Mouse (Mus musculus): ENCODE measurements at regions not wholly inside any gene's neighbourhood (a gene's known extent, or its start where the extent isn't known, plus 50 kb on each side); places are given as distances from the start of the nearest gene placed in this dataset.

GRCm38 (mm10) chr1:193935969-193936368, 565.9 kb upstream of the Camk1g start:
- Histone ChIP-seq H3K4me1 (replicated peaks) (no peaks in the 10 kb centered on the region), H3K36me3 (no peaks in the 10 kb centered on the region), H3K27me3 (no peaks in the 10 kb centered on the region), H3K4me2 (replicated peaks) (no peak overlapping the region), H3K4me3 (replicated peaks) (no peak overlapping the region), H3K9me3 (no peaks in the 10 kb centered on the region), H3K27ac (no peak overlapping the region), H3K9ac (replicated peaks) (no peak overlapping the region)
- WGBS, result 88% methylated on average over 2 of the region's 2 CpGs
- ATAC-seq, result no peak

- no peaks in the 10 kb centered on the region for H3K4me1 ChIP-seq (replicated peaks)
- WGBS, result 24% methylated on average over 1 of the region's 1 CpGs
- no peaks in the 10 kb centered on the region for H3K27me3 ChIP-seq
- ATAC-seq, result no peak
- no peak overlapping the region for H3K27ac ChIP-seq
- H3K9ac ChIP-seq (replicated peaks), result no peak overlapping the region
- no peak overlapping the region for H3K4me3 ChIP-seq (replicated peaks)
- no peaks in the 10 kb centered on the region for H3K36me3 ChIP-seq
- H3K9me3 ChIP-seq, result no peaks in the 10 kb centered on the region
- no peak overlapping the region for H3K4me2 ChIP-seq (replicated peaks)
Observed at GRCm38 (mm10) chr1:193934308-193934707, 564.2 kb upstream of the Camk1g start.

GRCm38 (mm10) chr1:193931131-193931729, 561.1 kb upstream of the Camk1g start:
- H3K9me3 ChIP-seq, result no peaks in the 10 kb centered on the region
- WGBS, result 89% methylated on average over 5 of the region's 5 CpGs
- no peak overlapping the region for H3K27ac ChIP-seq
- H3K4me1 ChIP-seq (replicated peaks), result no peaks in the 10 kb centered on the region
- H3K4me2 ChIP-seq (replicated peaks), result no peak overlapping the region
- no peaks in the 10 kb centered on the region for H3K36me3 ChIP-seq
- H3K27me3 ChIP-seq, result no peaks in the 10 kb centered on the region
- no peak overlapping the region for H3K4me3 ChIP-seq (replicated peaks)
- no peak overlapping the region for H3K9ac ChIP-seq (replicated peaks)
- no peak for ATAC-seq

- no peak overlapping the region for H3K9ac ChIP-seq (replicated peaks)
- H3K4me3 ChIP-seq (replicated peaks), result no peak overlapping the region
- no peaks in the 10 kb centered on the region for H3K27me3 ChIP-seq
- no peak overlapping the region for H3K27ac ChIP-seq
- no peaks in the 10 kb centered on the region for H3K4me1 ChIP-seq (replicated peaks)
- 76% methylated on average over 4 of the region's 4 CpGs for WGBS
- H3K4me2 ChIP-seq (replicated peaks), result no peak overlapping the region
- ATAC-seq, result no peak
- no peaks in the 10 kb centered on the region for H3K36me3 ChIP-seq
- no peaks in the 10 kb centered on the region for H3K9me3 ChIP-seq
Observed at GRCm38 (mm10) chr1:193928607-193929006, 558.5 kb upstream of the Camk1g start.

- Histone ChIP-seq H3K4me2 (replicated peaks) (no peak overlapping the region), H3K4me1 (replicated peaks) (no peaks in the 10 kb centered on the region), H3K36me3 (no peaks in the 10 kb centered on the region), H3K27me3 (no peaks in the 10 kb centered on the region), H3K9me3 (no peaks in the 10 kb centered on the region), H3K9ac (replicated peaks) (no peak overlapping the region), H3K27ac (no peak overlapping the region), H3K4me3 (replicated peaks) (no peak overlapping the region)
- WGBS, result 84% methylated on average over 4 of the region's 4 CpGs
- ATAC-seq, result no peak
Observed at GRCm38 (mm10) chr1:193922756-193923155, 552.7 kb upstream of the Camk1g start.

GRCm38 (mm10) chr1:193919243-193919642, 549.1 kb upstream of the Camk1g start:
- Histone ChIP-seq H3K4me3 (replicated peaks) (no peak overlapping the region), H3K9me3 (no peaks in the 10 kb centered on the region), H3K27ac (no peak overlapping the region), H3K9ac (replicated peaks) (no peak overlapping the region), H3K4me2 (replicated peaks) (no peak overlapping the region), H3K36me3 (no peaks in the 10 kb centered on the region), H3K27me3 (no peaks in the 10 kb centered on the region), H3K4me1 (replicated peaks) (no peaks in the 10 kb centered on the region)
- 70% methylated on average over 3 of the region's 3 CpGs for WGBS
- ATAC-seq, result no peak

GRCm38 (mm10) chr1:193905711-193906110, 535.6 kb upstream of the Camk1g start:
- Histone ChIP-seq H3K4me3 (replicated peaks) (no peak overlapping the region), H3K36me3 (no peaks in the 10 kb centered on the region), H3K9ac (replicated peaks) (no peak overlapping the region), H3K27ac (no peak overlapping the region), H3K27me3 (no peaks in the 10 kb centered on the region), H3K4me2 (replicated peaks) (no peak overlapping the region), H3K9me3 (no peaks in the 10 kb centered on the region), H3K4me1 (replicated peaks) (no peaks in the 10 kb centered on the region)
- no peak for ATAC-seq

GRCm38 (mm10) chr1:193894072-193894471, 524.0 kb upstream of the Camk1g start:
- no peak for ATAC-seq
- H3K4me2 ChIP-seq (replicated peaks), result no peak overlapping the region
- no peaks in the 10 kb centered on the region for H3K36me3 ChIP-seq
- no peak overlapping the region for H3K4me3 ChIP-seq (replicated peaks)
- no peak overlapping the region for H3K9ac ChIP-seq (replicated peaks)
- no peak overlapping the region for H3K27ac ChIP-seq
- H3K4me1 ChIP-seq (replicated peaks), result 0 out of 2 replicates have a peak, but pooled peaks cover 4% of the 10 kb centered on the region
- H3K27me3 ChIP-seq, result no peaks in the 10 kb centered on the region
- no peaks in the 10 kb centered on the region for H3K9me3 ChIP-seq

GRCm38 (mm10) chr1:193876540-193876939, 506.4 kb upstream of the Camk1g start:
- Histone ChIP-seq H3K4me3 (replicated peaks) (no peak overlapping the region), H3K9ac (replicated peaks) (no peak overlapping the region), H3K27ac (no peak overlapping the region), H3K9me3 (no peaks in the 10 kb centered on the region), H3K4me1 (replicated peaks) (no peaks in the 10 kb centered on the region), H3K36me3 (no peaks in the 10 kb centered on the region), H3K4me2 (replicated peaks) (no peak overlapping the region), H3K27me3 (no peaks in the 10 kb centered on the region)
- 88% methylated on average over 2 of the region's 2 CpGs for WGBS
- ATAC-seq, result no peak

- H3K36me3 ChIP-seq, result no peaks in the 10 kb centered on the region
- no peak overlapping the region for H3K9ac ChIP-seq (replicated peaks)
- ATAC-seq, result no peak
- no peak overlapping the region for H3K4me2 ChIP-seq (replicated peaks)
- H3K27me3 ChIP-seq, result no peaks in the 10 kb centered on the region
- H3K4me1 ChIP-seq (replicated peaks), result no peaks in the 10 kb centered on the region
- no peaks in the 10 kb centered on the region for H3K9me3 ChIP-seq
- H3K27ac ChIP-seq, result no peak overlapping the region
- no peak overlapping the region for H3K4me3 ChIP-seq (replicated peaks)
Observed at GRCm38 (mm10) chr1:193876121-193876520, 506.0 kb upstream of the Camk1g start.

GRCm38 (mm10) chr1:193875287-193875686, 505.2 kb upstream of the Camk1g start:
- no peaks in the 10 kb centered on the region for H3K4me1 ChIP-seq (replicated peaks)
- H3K4me3 ChIP-seq (replicated peaks), result no peak overlapping the region
- no peaks in the 10 kb centered on the region for H3K9me3 ChIP-seq
- 94% methylated on average over 3 of the region's 3 CpGs for whole genome bisulfite sequencing
- H3K4me2 ChIP-seq (replicated peaks), result no peak overlapping the region
- ATAC-seq, result no peak
- no peaks in the 10 kb centered on the region for H3K27me3 ChIP-seq
- H3K36me3 ChIP-seq, result no peaks in the 10 kb centered on the region
- H3K27ac ChIP-seq, result no peak overlapping the region
- H3K9ac ChIP-seq (replicated peaks), result no peak overlapping the region

GRCm38 (mm10) chr1:193870731-193871130, 500.6 kb upstream of the Camk1g start:
- no peak overlapping the region for H3K27ac ChIP-seq
- H3K9me3 ChIP-seq, result no peaks in the 10 kb centered on the region
- ATAC-seq, result no peak
- H3K4me3 ChIP-seq (replicated peaks), result no peak overlapping the region
- 0 out of 2 replicates have a peak, but pooled peaks cover 5% of the 10 kb centered on the region for H3K4me1 ChIP-seq (replicated peaks)
- no peaks in the 10 kb centered on the region for H3K27me3 ChIP-seq
- H3K4me2 ChIP-seq (replicated peaks), result no peak overlapping the region
- 89% methylated on average over 2 of the region's 2 CpGs for WGBS
- H3K9ac ChIP-seq (replicated peaks), result no peak overlapping the region
- no peaks in the 10 kb centered on the region for H3K36me3 ChIP-seq

- no peaks in the 10 kb centered on the region for H3K36me3 ChIP-seq
- 73% methylated on average over 4 of the region's 4 CpGs for WGBS
- no peak overlapping the region for H3K4me2 ChIP-seq (replicated peaks)
- H3K4me3 ChIP-seq (replicated peaks), result no peak overlapping the region
- H3K27me3 ChIP-seq, result no peaks in the 10 kb centered on the region
- no peak overlapping the region for H3K27ac ChIP-seq
- ATAC-seq, result no peak
- H3K4me1 ChIP-seq (replicated peaks), result 0 out of 2 replicates have a peak, but pooled peaks cover 5% of the 10 kb centered on the region
- no peak overlapping the region for H3K9ac ChIP-seq (replicated peaks)
- H3K9me3 ChIP-seq, result no peaks in the 10 kb centered on the region
Observed at GRCm38 (mm10) chr1:193868639-193869320, 498.7 kb upstream of the Camk1g start.

Measured in midbrain, embryonic 13.5 days (tissue).